Mouse (Mus musculus) liver, embryonic 14.5 days (tissue): ENCODE measurements around the gene Gjb5. TPM values are rescaled to one million over a fixed set of nuclear protein-coding genes. Genes with fewer than 3 reads are reported as not detected.

Source experiments
- ATAC-seq: fragments of 200-750 bp; cut with Nextera tagmentation; 2 replicates; pipeline ENCODE4 v1.8.0; 2017; ENCODE audit warnings: moderate number of reproducible peaks, mild to moderate bottlenecking, moderate library complexity; ENCODE audit not compliant: insufficient read depth
- DNase-seq, 3 experiments: peaks; one replicate each; pipeline ENCODE4 v3.0.0-alpha.2; 2012 to 2013; ENCODE audit warnings: low read depth in 3 of 3, low spot score in 3 of 3
- H3K27ac ChIP-seq: fragments of 300-500 bp; sonication (generic); 2 replicates; pipeline ENCODE4 v1.5.1; 2014; ENCODE audit warnings: moderate library complexity, mild to moderate bottlenecking, control low read depth, inconsistent platforms
- H3K27me3 ChIP-seq: fragments of 300-500 bp; sonication (generic); 2 replicates; pipeline ENCODE4 v1.6.1; 2014; ENCODE audit warnings: mild to moderate bottlenecking, low read length, moderate library complexity; ENCODE audit not compliant: control insufficient read depth, insufficient read depth
- H3K36me3 ChIP-seq: fragments of 300-500 bp; sonication (generic); replicated peaks from 2 replicates; pipeline ENCODE4 v1.6.1; 2014; ENCODE audit warnings: low read depth; ENCODE audit not compliant: control insufficient read depth, insufficient read depth
- H3K4me1 ChIP-seq, 2 experiments: fragments of 200-500 bp in 1 of 2; fragments of 300-500 bp in 1 of 2; sonication (generic) in 1 of 2; replicated peaks; 2 replicates each; pipeline ENCODE4 v1.6.1; 2012 to 2014; ENCODE audit warnings: antibody characterized with exemption in 1 of 2, inconsistent platforms in 1 of 2, low read length in 1 of 2; ENCODE audit not compliant: control insufficient read depth in 2 of 2, insufficient read depth in 2 of 2
- H3K4me2 ChIP-seq: fragments of 300-500 bp; sonication (generic); 2 replicates; pipeline ENCODE4 v1.6.1; 2014; ENCODE audit warnings: low read depth, mild to moderate bottlenecking, control low read depth, moderate library complexity
- H3K4me3 ChIP-seq, 2 experiments: fragments of 200-500 bp in 1 of 2; fragments of 300-500 bp in 1 of 2; sonication (generic) in 1 of 2; 2 replicates each; pipeline ENCODE4 v1.5.1; 2012 to 2014; ENCODE audit warnings: low read depth in 2 of 2, low read length in 2 of 2, mild to moderate bottlenecking in 2 of 2, control low read depth in 1 of 2, inconsistent platforms in 1 of 2, moderate library complexity in 1 of 2; ENCODE audit not compliant: insufficient read depth in 1 of 2
- H3K9ac ChIP-seq: fragments of 300-500 bp; sonication (generic); replicated peaks from 2 replicates; pipeline ENCODE4 v1.6.1; 2014; ENCODE audit warnings: mild to moderate bottlenecking, control low read depth, moderate library complexity
- H3K9me3 ChIP-seq: fragments of 300-500 bp; sonication (generic); 2 replicates; pipeline ENCODE4 v1.6.1; 2016; ENCODE audit warnings: low read length, mixed read lengths; ENCODE audit not compliant: control insufficient read depth
- CTCF ChIP-seq: IDR thresholded peaks from 2 replicates; pipeline ENCODE4 v1.5.1; 2016; ENCODE audit warnings: antibody characterized with exemption, low read depth, control low read depth
- EP300 ChIP-seq: IDR thresholded peaks from 2 replicates; pipeline ENCODE4 v1.6.1; 2016; ENCODE audit warnings: antibody characterized with exemption, low read depth
- WGBS: fragments of 180-500 bp; shearing (Covaris S2); extraction: QIAGEN DNeasy Blood & Tissue Kit; methylation state at CpG from one replicate; pipeline ENCODE4 v1.1.7; 2014; ENCODE audit not compliant: insufficient replicate concordance; 5-methylcytosine and 5-hydroxymethylcytosine counted together
- polyA plus RNA-seq, 2 experiments: library from polyadenylated mRNA; depleted of rRNA in 1 of 2; stranded (reverse) in 1 of 2; unstranded in 1 of 2; fragments of >200 nt; fragmentation: Nextera tagmentation in 1 of 2; extraction: Ambion mirVana in 1 of 2; gene quantifications; 2 replicates each; pipeline versions ENCODE4 v1.2.1 to v1.2.3; 2012 to 2014

Gene Gjb5
- polyA plus RNA-seq, 2 experiments, result 0.01 TPM; not detected in 1

DNA sequence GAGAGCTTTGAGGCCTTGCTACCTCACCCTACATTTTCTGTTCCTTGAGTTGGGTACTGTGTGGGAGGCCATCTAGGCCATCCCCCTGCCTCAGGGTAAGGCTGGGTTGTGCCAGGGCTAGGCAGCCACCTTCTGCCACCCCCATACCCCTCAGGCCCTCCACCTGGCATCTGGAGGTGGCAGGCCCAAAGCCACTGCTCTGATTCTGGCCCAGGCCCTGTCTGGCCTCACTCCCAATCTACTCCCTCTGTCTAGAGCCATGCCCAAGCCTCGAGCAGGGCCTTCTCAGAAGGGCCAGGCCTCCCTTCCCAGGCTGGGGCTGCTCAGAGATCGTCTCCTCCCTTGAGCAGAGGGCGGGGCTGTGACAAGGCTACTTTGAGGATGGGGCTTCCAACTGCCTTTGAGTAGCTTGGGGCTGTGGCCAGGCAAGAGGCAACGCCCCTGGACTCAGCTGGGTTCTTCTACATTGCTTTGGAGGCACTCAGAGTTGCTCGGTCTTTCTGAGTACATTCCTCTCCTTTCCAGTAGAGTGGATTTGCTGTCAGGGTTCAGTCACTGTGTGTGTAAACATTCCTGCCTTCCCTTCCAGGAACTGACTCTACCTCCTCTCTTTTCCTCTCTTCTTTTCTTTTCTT is 23.0 kb downstream of the Gjb5 start:
- Histone ChIP-seq H3K4me3 (no peak overlapping the region), H3K36me3 (no peaks in the 10 kb centered on the region), H3K9ac (no peak overlapping the region), H3K27ac (no peak overlapping the region), H3K9me3 (no peaks in the 10 kb centered on the region), H3K4me2 (no peak overlapping the region), H3K4me1 (no peaks in the 10 kb centered on the region), H3K27me3 (peaks cover 12% of the 10 kb centered on the region)
- DNase-seq, result no peak
- TF ChIP-seq EP300 (no peak), CTCF (no peak)
- ATAC-seq, result no peak
- 39% methylated on average over 5 of the region's 5 CpGs for WGBS

DNA sequence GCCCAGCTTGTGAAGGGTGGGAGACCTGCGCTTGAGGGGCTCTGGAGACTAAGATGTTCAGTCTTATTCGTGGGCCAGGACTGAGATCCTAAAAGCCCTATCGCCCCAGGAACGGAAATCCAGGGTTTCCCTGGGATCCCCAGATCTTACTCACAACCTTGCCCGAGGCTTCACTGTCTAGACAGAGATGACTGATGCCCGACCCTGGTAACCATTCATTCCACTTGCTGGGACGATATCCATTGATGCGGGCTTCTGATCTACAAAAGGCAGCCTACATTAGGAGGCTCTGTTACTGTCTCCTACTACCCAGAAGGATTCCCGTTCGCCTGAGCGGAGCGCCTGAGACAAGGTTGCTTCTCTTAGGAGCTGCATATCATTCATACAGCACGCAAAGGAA is 26.8 kb downstream of the Gjb5 start:
- no peak overlapping the region for H3K27ac ChIP-seq
- WGBS, result 31% methylated on average over 13 of the region's 13 CpGs
- H3K4me2 ChIP-seq, result no peak overlapping the region
- DNase-seq (no peak), ATAC-seq (no peak)
- H3K27me3 ChIP-seq, result peaks cover 16% of the 10 kb centered on the region
- no peak overlapping the region for H3K9ac ChIP-seq
- H3K4me1 ChIP-seq, result peaks cover 0 to 1% of the 10 kb centered on the region in 2 experiments; a peak in 1 of 4 replicates
- H3K4me3 ChIP-seq, result no peak overlapping the region
- no peaks in the 10 kb centered on the region for H3K36me3 ChIP-seq
- no peaks in the 10 kb centered on the region for H3K9me3 ChIP-seq
- TF ChIP-seq CTCF (no peak), EP300 (no peak)

DNA sequence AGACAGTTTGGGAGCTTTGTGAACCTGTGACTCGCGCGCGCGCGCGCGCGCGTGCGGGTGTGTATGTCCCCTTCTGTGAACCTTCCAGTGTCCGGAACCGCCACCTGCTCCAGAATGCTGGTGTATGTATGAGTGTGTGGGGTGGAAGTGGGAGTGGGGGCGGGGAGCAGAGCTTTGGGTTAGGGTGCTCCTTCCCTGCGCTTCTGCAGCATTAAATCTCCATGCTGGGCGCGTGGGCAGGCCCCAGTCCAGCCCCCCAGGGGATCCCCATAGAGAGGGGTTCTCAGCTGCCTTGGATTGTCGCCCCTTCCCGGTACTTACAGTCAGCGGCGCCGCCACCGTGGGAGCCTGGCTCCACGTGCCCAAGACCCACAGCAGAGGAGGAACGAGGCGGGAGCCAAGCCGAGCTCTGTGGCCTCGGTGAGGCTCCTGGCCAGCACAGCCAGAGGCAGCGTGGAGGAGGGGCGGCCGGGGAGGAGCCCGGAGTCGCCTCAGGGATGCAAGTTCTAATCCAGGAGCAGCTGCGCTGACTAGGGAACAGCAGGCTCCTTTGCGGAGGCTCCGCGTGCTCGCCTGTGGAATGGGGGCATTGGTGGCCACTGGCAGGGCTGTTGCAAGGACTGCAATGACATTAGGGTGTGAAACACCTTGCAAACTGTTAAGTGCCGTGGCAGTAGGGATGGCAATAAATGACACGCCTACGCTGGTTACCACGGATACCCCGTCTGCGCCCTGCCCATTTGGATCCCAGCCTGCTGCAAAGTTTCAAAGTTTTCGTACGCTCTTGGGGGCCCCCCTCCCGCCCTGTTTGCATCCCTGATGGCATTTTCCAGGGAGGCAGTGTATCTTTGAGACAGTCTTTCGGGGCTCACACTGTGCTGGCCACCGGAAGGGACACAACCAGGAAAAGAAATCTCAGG is 27.5 kb downstream of the Gjb5 start, which contains the start of gene Gjb3:
Gene Gjb3, minus strand, starts transcription at position 664 of the 920 bp plus-strand sequence.
- TF ChIP-seq EP300 (no peak), CTCF (no peak)
- Histone ChIP-seq H3K27me3 (peaks cover 16% of the 10 kb centered on the region), H3K36me3 (no peaks in the 10 kb centered on the region), H3K9ac (no peak within 1 kb of the TSS), H3K4me1 (peaks cover 0 to 1% of the 10 kb centered on the region in 2 experiments; a peak in 1 of 4 replicates), H3K4me3 (no peak within 1 kb of the TSS; a peak in 1 of 4 replicates), H3K4me2 (no peak within 1 kb of the TSS), H3K27ac (no peak within 1 kb of the TSS), H3K9me3 (no peaks in the 10 kb centered on the region)
- 3% methylated on average over 49 of the region's 49 CpGs for WGBS
- DNase-seq (no peak), ATAC-seq (no peak)

DNA sequence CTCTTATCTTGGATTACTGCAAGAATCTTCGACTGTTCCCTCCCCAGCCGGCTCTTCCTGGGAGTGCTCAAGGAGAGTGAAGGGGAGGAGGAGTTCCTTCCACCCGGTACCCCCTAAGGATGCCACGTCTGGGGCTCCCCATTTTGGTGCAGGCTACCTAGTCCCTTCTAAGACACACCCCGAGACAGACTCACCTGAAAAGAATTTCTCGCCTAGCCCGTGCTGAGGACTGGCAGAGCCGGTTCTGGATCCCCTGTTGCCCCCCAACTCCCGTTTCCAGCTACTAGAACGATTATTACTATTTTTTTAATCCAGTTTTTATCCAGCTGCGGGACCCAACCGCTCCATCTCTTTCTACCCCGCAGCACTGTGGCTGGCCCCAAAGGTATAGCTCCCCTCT is 28.2 kb downstream of the Gjb5 start:
- H3K9ac ChIP-seq, result no peak overlapping the region

DNA sequence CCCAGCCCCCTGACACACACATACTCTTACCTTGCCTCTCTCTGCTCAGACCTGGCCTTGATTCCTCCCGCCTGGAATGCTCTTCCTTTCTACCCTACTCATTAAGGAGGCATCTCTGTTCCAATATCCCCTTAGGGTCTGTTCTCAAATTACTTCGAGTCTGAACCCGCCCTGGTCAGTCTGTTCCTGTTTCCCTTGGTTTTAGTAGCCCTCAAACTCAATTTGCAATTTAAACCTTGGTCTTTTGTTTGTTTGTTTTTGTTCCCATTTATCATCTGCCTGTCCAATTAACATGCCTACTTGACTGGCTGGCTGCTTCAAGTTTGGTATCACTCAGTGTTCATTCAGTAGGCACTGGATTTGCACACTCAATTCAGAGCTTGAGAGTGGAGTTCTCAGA is 28.9 kb downstream of the Gjb5 start:
- Histone ChIP-seq H3K4me3 (no peak overlapping the region), H3K36me3 (no peaks in the 10 kb centered on the region), H3K27ac (no peak overlapping the region), H3K4me1 (peaks cover 0 to 1% of the 10 kb centered on the region in 2 experiments; a peak in 1 of 4 replicates), H3K9ac (no peak overlapping the region), H3K9me3 (no peaks in the 10 kb centered on the region), H3K27me3 (peaks cover 16% of the 10 kb centered on the region), H3K4me2 (no peak overlapping the region)
- TF ChIP-seq CTCF, result no peak
- TF ChIP-seq EP300, result no peak
- ATAC-seq (no peak), DNase-seq (no peak)
- WGBS, result 5% methylated on average over 3 of the region's 3 CpGs

More for the DNA sequence above, 28.2 kb downstream of the Gjb5 start:
- ATAC-seq, result no peak
- H3K27ac ChIP-seq, result no peak overlapping the region
- no peak for TF ChIP-seq EP300
- no peak for TF ChIP-seq CTCF
- no peaks in the 10 kb centered on the region for H3K36me3 ChIP-seq
- 2% methylated on average over 13 of the region's 13 CpGs for WGBS
- H3K4me1 ChIP-seq, result peaks cover 0 to 1% of the 10 kb centered on the region in 2 experiments; a peak in 1 of 4 replicates
- H3K4me2 ChIP-seq, result no peak overlapping the region
- no peak for DNase-seq
- peaks cover 16% of the 10 kb centered on the region for H3K27me3 ChIP-seq
- no peaks in the 10 kb centered on the region for H3K9me3 ChIP-seq
- no peak overlapping the region for H3K4me3 ChIP-seq
